Mouse (Mus musculus) embryonic facial prominence, embryonic 11.5 days (tissue): ENCODE measurements around the gene Med27. TPM values are rescaled to one million over a fixed set of nuclear protein-coding genes. Genes with fewer than 3 reads are reported as not detected.

ENCODE experiments used
- ATAC-seq: fragments of 200-750 bp; cut with Nextera tagmentation; replicated peaks from 2 replicates; pipeline ENCODE4 v1.8.0; 2017; ENCODE audit warnings: low read depth; ENCODE audit not compliant: insufficient number of reproducible peaks, low FRiP score, low TSS enrichment
- DNase-seq: peaks from one replicate; pipeline ENCODE4 v3.0.0-alpha.2; 2015; ENCODE audit warnings: low spot score
- H3K27ac ChIP-seq: fragments of 300-500 bp; sonication (generic); replicated peaks from 2 replicates; pipeline ENCODE4 v1.5.1; 2014; ENCODE audit warnings: mild to moderate bottlenecking, low read depth, low read length, control low read depth
- H3K27me3 ChIP-seq: fragments of 300-500 bp; sonication (generic); 2 replicates; pipeline ENCODE4 v1.6.1; 2014; ENCODE audit warnings: mild to moderate bottlenecking, low read length, moderate library complexity, mixed read lengths; ENCODE audit not compliant: control insufficient read depth, insufficient read depth
- H3K36me3 ChIP-seq: fragments of 300-500 bp; sonication (generic); replicated peaks from 2 replicates; pipeline ENCODE4 v1.6.1; 2014; ENCODE audit warnings: low read depth, mild to moderate bottlenecking, low read length, moderate library complexity, mixed read lengths; ENCODE audit not compliant: control insufficient read depth, insufficient read depth
- H3K4me1 ChIP-seq: fragments of 300-500 bp; sonication (generic); 2 replicates; pipeline ENCODE4 v1.6.1; 2014; ENCODE audit warnings: low read length, mixed read lengths; ENCODE audit not compliant: control insufficient read depth, insufficient read depth
- H3K4me2 ChIP-seq: fragments of 300-500 bp; sonication (generic); 2 replicates; pipeline ENCODE4 v1.6.1; 2014; ENCODE audit warnings: low read depth, mild to moderate bottlenecking, control low read depth, low read length, moderate library complexity
- H3K4me3 ChIP-seq: fragments of 300-500 bp; sonication (generic); 2 replicates; pipeline ENCODE4 v1.5.1; 2014; ENCODE audit warnings: low read depth, low read length, control low read depth
- H3K9ac ChIP-seq: fragments of 300-500 bp; sonication (generic); replicated peaks from 2 replicates; pipeline ENCODE4 v1.6.1; 2014; ENCODE audit warnings: mild to moderate bottlenecking, control low read depth, low read length
- H3K9me3 ChIP-seq: fragments of 300-500 bp; sonication (generic); replicated peaks from 2 replicates; pipeline ENCODE4 v1.6.1; 2016; ENCODE audit warnings: mild to moderate bottlenecking, low read length, inconsistent platforms, mixed read lengths; ENCODE audit not compliant: control insufficient read depth
- whole genome bisulfite sequencing: fragments of 180-500 bp; shearing (Covaris S2); extraction: QIAGEN DNeasy Blood & Tissue Kit; methylation state at CpG from one replicate; pipeline ENCODE4 v1.1.7; 2014; 5-methylcytosine and 5-hydroxymethylcytosine counted together
- polyA plus RNA-seq: library from polyadenylated mRNA; unstranded; fragments of >200 nt; fragmentation: Nextera tagmentation; extraction: Ambion mirVana; gene quantifications from 2 replicates; pipeline ENCODE4 v1.2.1, GENCODE M21; 2014

Med27 gene
- polyA plus RNA-seq, 1 experiment from 2014 or later: 54.5 TPM

GRCm38 (mm10) chr2:29382583-29382982 is 36.0 kb downstream of the Med27 start:
- DNase-seq: no peak
- ATAC-seq: no peak
- 86% methylated on average over 4 of the region's 4 CpGs for WGBS
- Histone ChIP-seq H3K4me3 (no peak overlapping the region), H3K9ac (no peak overlapping the region), H3K4me1 (no peaks in the 10 kb centered on the region), H3K36me3 (no peaks in the 10 kb centered on the region), H3K9me3 (no peaks in the 10 kb centered on the region), H3K4me2 (no peak overlapping the region), H3K27ac (no peak overlapping the region), H3K27me3 (no peaks in the 10 kb centered on the region)

- H3K9me3 ChIP-seq: no peaks in the 10 kb centered on the region
- H3K4me1 ChIP-seq: no peaks in the 10 kb centered on the region
- no peak overlapping the region for H3K27ac ChIP-seq
These were observed 36.5 kb downstream of the Med27 start for GRCm38 (mm10) chr2:29383133-29383532.

GRCm38 (mm10) chr2:29385405-29385804 is 38.8 kb downstream of the Med27 start:
- no peaks in the 10 kb centered on the region for H3K9me3 ChIP-seq
- H3K27me3 ChIP-seq: no peaks in the 10 kb centered on the region
- H3K27ac ChIP-seq: no peak overlapping the region
- H3K9ac ChIP-seq: no peak overlapping the region
- no peaks in the 10 kb centered on the region for H3K36me3 ChIP-seq
- ATAC-seq (no peak), DNase-seq (no peak)
- no peaks in the 10 kb centered on the region for H3K4me1 ChIP-seq
- no peak overlapping the region for H3K4me3 ChIP-seq
- whole genome bisulfite sequencing: 48% methylated on average over 10 of the region's 10 CpGs
- no peak overlapping the region for H3K4me2 ChIP-seq

More at GRCm38 (mm10) chr2:29383133-29383532, 36.5 kb downstream of the Med27 start:
- Histone ChIP-seq H3K4me2 (no peak overlapping the region), H3K27me3 (no peaks in the 10 kb centered on the region), H3K4me3 (no peak overlapping the region), H3K9ac (no peak overlapping the region), H3K36me3 (no peaks in the 10 kb centered on the region)
- DNase-seq (no peak), ATAC-seq (no peak)

GRCm38 (mm10) chr2:29387268-29387667 is 40.6 kb downstream of the Med27 start:
- Histone ChIP-seq H3K9me3 (no peaks in the 10 kb centered on the region), H3K27ac (no peak overlapping the region), H3K4me3 (no peak overlapping the region), H3K27me3 (no peaks in the 10 kb centered on the region), H3K4me1 (no peaks in the 10 kb centered on the region), H3K4me2 (no peak overlapping the region), H3K36me3 (no peaks in the 10 kb centered on the region), H3K9ac (no peak overlapping the region)
- 83% methylated on average over 2 of the region's 2 CpGs for WGBS
- no peak for DNase-seq
- no peak for ATAC-seq

- H3K27me3 ChIP-seq: no peaks in the 10 kb centered on the region
- DNase-seq: no peak
- H3K9me3 ChIP-seq: no peaks in the 10 kb centered on the region
- no peak overlapping the region for H3K4me2 ChIP-seq
- no peak overlapping the region for H3K27ac ChIP-seq
- WGBS: 91% methylated on average over 7 of the region's 7 CpGs
- H3K4me1 ChIP-seq: no peaks in the 10 kb centered on the region
- no peak for ATAC-seq
- no peak overlapping the region for H3K9ac ChIP-seq
- H3K4me3 ChIP-seq: no peak overlapping the region
- no peaks in the 10 kb centered on the region for H3K36me3 ChIP-seq
These were observed 42.3 kb downstream of the Med27 start for GRCm38 (mm10) chr2:29388937-29389336.

- no peak overlapping the region for H3K4me2 ChIP-seq
- H3K9me3 ChIP-seq: no peaks in the 10 kb centered on the region
- WGBS: 87% methylated on average over 4 of the region's 4 CpGs
- H3K27ac ChIP-seq: no peak overlapping the region
- no peaks in the 10 kb centered on the region for H3K4me1 ChIP-seq
- no peak overlapping the region for H3K9ac ChIP-seq
- DNase-seq: no peak
- H3K36me3 ChIP-seq: no peaks in the 10 kb centered on the region
- H3K4me3 ChIP-seq: no peak overlapping the region
- H3K27me3 ChIP-seq: no peaks in the 10 kb centered on the region
- no peak for ATAC-seq
These were observed 44.5 kb downstream of the Med27 start for GRCm38 (mm10) chr2:29391086-29391485.

GRCm38 (mm10) chr2:29391996-29392395 is 45.4 kb downstream of the Med27 start:
- Histone ChIP-seq H3K9me3 (no peaks in the 10 kb centered on the region), H3K9ac (no peak overlapping the region), H3K4me2 (no peak overlapping the region), H3K27me3 (no peaks in the 10 kb centered on the region), H3K27ac (no peak overlapping the region), H3K36me3 (no peaks in the 10 kb centered on the region), H3K4me3 (no peak overlapping the region), H3K4me1 (no peaks in the 10 kb centered on the region)
- WGBS: 81% methylated on average over 1 of the region's 1 CpGs
- ATAC-seq (no peak), DNase-seq (no peak)

- WGBS: 87% methylated on average over 7 of the region's 7 CpGs
- ATAC-seq (no peak), DNase-seq (no peak)
- H3K4me3 ChIP-seq: no peak overlapping the region
- H3K9me3 ChIP-seq: no peaks in the 10 kb centered on the region
- no peaks in the 10 kb centered on the region for H3K4me1 ChIP-seq
- H3K4me2 ChIP-seq: no peak overlapping the region
- no peak overlapping the region for H3K27ac ChIP-seq
- no peak overlapping the region for H3K9ac ChIP-seq
- H3K36me3 ChIP-seq: no peaks in the 10 kb centered on the region
- H3K27me3 ChIP-seq: no peaks in the 10 kb centered on the region
These were observed 53.6 kb downstream of the Med27 start for GRCm38 (mm10) chr2:29400234-29400633.
